Mouse (Mus musculus) left cerebral cortex, adult 18-20 months (tissue): ENCODE data around the gene Camsap1. TPM values are rescaled to one million over a fixed set of nuclear protein-coding genes. Genes with fewer than 3 reads are reported as not detected.

ENCODE experiments used
- DNase-seq, 2 experiments: peaks; one replicate each; pipeline ENCODE4 v3.0.0; 2021 to 2022; ENCODE audit warnings: low spot score in 2 of 2, mixed read lengths in 1 of 2
- total RNA-seq, 2 experiments: library from RNA; stranded (reverse); gene quantifications; 2 replicates each; pipeline ENCODE4 v1.2.3; 2021

Gene Camsap1
- total RNA-seq, 2 experiments from 2014 or later: 155 to 171 TPM

- DNase-seq: peak in 1 of 2 experiments; percentile 24
These were observed 1.0 kb downstream of the Camsap1 start for GRCm38 (mm10) chr2:25982052-25982425.

GRCm38 (mm10) chr2:25978997-25979396, 4.1 kb downstream of the Camsap1 start:
- no peak for DNase-seq

- DNase-seq: no peak
These were observed 5.4 kb downstream of the Camsap1 start for GRCm38 (mm10) chr2:25977587-25978239.

GRCm38 (mm10) chr2:25975141-25975770, 7.8 kb downstream of the Camsap1 start:
- no peak for DNase-seq

- DNase-seq: no peak
These were observed 12.7 kb downstream of the Camsap1 start for GRCm38 (mm10) chr2:25970426-25970825.

- DNase-seq: no peak
These were observed 13.8 kb downstream of the Camsap1 start for GRCm38 (mm10) chr2:25969319-25969718.

- DNase-seq: no peak
These were observed 33.8 kb downstream of the Camsap1 start for GRCm38 (mm10) chr2:25949291-25949690.

- no peak for DNase-seq
These were observed 35.1 kb downstream of the Camsap1 start for GRCm38 (mm10) chr2:25947950-25948349.

GRCm38 (mm10) chr2:25943822-25944221, 39.3 kb downstream of the Camsap1 start:
- no peak for DNase-seq

GRCm38 (mm10) chr2:25940503-25940902, 42.6 kb downstream of the Camsap1 start:
- DNase-seq: no peak

- DNase-seq: peak in 1 of 2 experiments; percentile 39
These were observed 51.7 kb downstream of the Camsap1 start for GRCm38 (mm10) chr2:25931249-25931859.

GRCm38 (mm10) chr2:25927821-25928220, 55.3 kb downstream of the Camsap1 start:
- no peak for DNase-seq

- no peak for DNase-seq
These were observed 58.1 kb downstream of the Camsap1 start for GRCm38 (mm10) chr2:25924934-25925333.

- no peak for DNase-seq
These were observed 59.3 kb downstream of the Camsap1 start for GRCm38 (mm10) chr2:25923799-25924198.

- DNase-seq: no peak
These were observed 63.1 kb downstream of the Camsap1 start for GRCm38 (mm10) chr2:25919972-25920371.

- no peak for DNase-seq
These were observed 64.7 kb downstream of the Camsap1 start for GRCm38 (mm10) chr2:25918408-25918807.

GRCm38 (mm10) chr2:25914821-25915220, 68.3 kb downstream of the Camsap1 start:
- no peak for DNase-seq

GRCm38 (mm10) chr2:25914201-25914600, 68.9 kb downstream of the Camsap1 start:
- peak; percentile 49 to 56 for DNase-seq

- DNase-seq: peak; percentile 37 to 50
These were observed 69.8 kb downstream of the Camsap1 start for GRCm38 (mm10) chr2:25913247-25913646.

- no peak for DNase-seq
These were observed 73.2 kb downstream of the Camsap1 start for GRCm38 (mm10) chr2:25909872-25910271.

GRCm38 (mm10) chr2:25898970-25899369, 84.1 kb downstream of the Camsap1 start:
- DNase-seq: no peak

GRCm38 (mm10) chr2:25892440-25892839, 90.6 kb downstream of the Camsap1 start:
- DNase-seq: no peak
